Mouse (Mus musculus): Measurements from ENCODE around the gene Mrpl52. TPM values are rescaled to one million over a fixed set of nuclear protein-coding genes. Genes with fewer than 3 reads are reported as not detected.
A peak's percentile ranks its signal among the peaks of the same experiment; 100 is the strongest.

Mrpl52 gene
- polyA plus RNA-seq, 1 experiment from 2014 or later = 285 TPM

GRCm38 (mm10) chr14:54393794-54394193 is 32.9 kb upstream of the Mrpl52 start:
- H3K4me1 ChIP-seq (replicated peaks) = no peaks in the 10 kb centered on the region
- ATAC-seq (replicated peaks; ENCODE audit: insufficient number of reproducible peaks, insufficient read depth, low FRiP score, low read depth) = no peak
- no peak overlapping the region for H3K27ac ChIP-seq
- 76% methylated on average over 3 of the region's 3 CpGs for WGBS
- no peaks in the 10 kb centered on the region for H3K27me3 ChIP-seq
- H3K4me2 ChIP-seq = no peak overlapping the region
- H3K4me3 ChIP-seq = no peak overlapping the region
- H3K9ac ChIP-seq = no peak overlapping the region
- no peaks in the 10 kb centered on the region for H3K36me3 ChIP-seq
- H3K9me3 ChIP-seq (replicated peaks) = no peaks in the 10 kb centered on the region

GRCm38 (mm10) chr14:54394309-54394708 is 32.4 kb upstream of the Mrpl52 start:
- no peaks in the 10 kb centered on the region for H3K4me1 ChIP-seq (replicated peaks)
- H3K27ac ChIP-seq = no peak overlapping the region
- no peak overlapping the region for H3K4me3 ChIP-seq
- H3K36me3 ChIP-seq = no peaks in the 10 kb centered on the region
- no peak overlapping the region for H3K4me2 ChIP-seq
- ATAC-seq (replicated peaks; ENCODE audit: insufficient number of reproducible peaks, insufficient read depth, low FRiP score, low read depth) = no peak
- no peak overlapping the region for H3K9ac ChIP-seq
- H3K27me3 ChIP-seq = no peaks in the 10 kb centered on the region
- H3K9me3 ChIP-seq (replicated peaks) = no peaks in the 10 kb centered on the region

- Histone ChIP-seq H3K9me3 (replicated peaks) (no peaks in the 10 kb centered on the region), H3K36me3 (no peaks in the 10 kb centered on the region), H3K9ac (no peak overlapping the region), H3K4me2 (no peak overlapping the region), H3K27me3 (no peaks in the 10 kb centered on the region), H3K27ac (no peak overlapping the region), H3K4me3 (no peak overlapping the region), H3K4me1 (replicated peaks) (no peaks in the 10 kb centered on the region)
- 43% methylated on average over 7 of the region's 7 CpGs for whole genome bisulfite sequencing
- ATAC-seq (replicated peaks; ENCODE audit: insufficient number of reproducible peaks, insufficient read depth, low FRiP score, low read depth) = no peak
Observed at GRCm38 (mm10) chr14:54396685-54397084, 30.0 kb upstream of the Mrpl52 start.

GRCm38 (mm10) chr14:54397872-54398527 is 28.7 kb upstream of the Mrpl52 start:
- no peaks in the 10 kb centered on the region for H3K9me3 ChIP-seq (replicated peaks)
- H3K27me3 ChIP-seq = no peaks in the 10 kb centered on the region
- H3K4me1 ChIP-seq (replicated peaks) = no peaks in the 10 kb centered on the region
- H3K27ac ChIP-seq = no peak overlapping the region
- no peaks in the 10 kb centered on the region for H3K36me3 ChIP-seq
- WGBS = 69% methylated on average over 7 of the region's 7 CpGs
- H3K9ac ChIP-seq = no peak overlapping the region
- H3K4me3 ChIP-seq = no peak overlapping the region
- no peak for ATAC-seq (replicated peaks; ENCODE audit: insufficient number of reproducible peaks, insufficient read depth, low FRiP score, low read depth)
- H3K4me2 ChIP-seq = no peak overlapping the region

GRCm38 (mm10) chr14:54398528-54398916 is 28.2 kb upstream of the Mrpl52 start:
- no peak for ATAC-seq (replicated peaks; ENCODE audit: insufficient number of reproducible peaks, insufficient read depth, low FRiP score, low read depth)
- WGBS = 62% methylated on average over 7 of the region's 7 CpGs

GRCm38 (mm10) chr14:54398921-54399382 is 27.8 kb upstream of the Mrpl52 start:
- ATAC-seq (replicated peaks; ENCODE audit: insufficient number of reproducible peaks, insufficient read depth, low FRiP score, low read depth) = no peak
- 56% methylated on average over 8 of the region's 8 CpGs for WGBS

More at GRCm38 (mm10) chr14:54398528-54398916, 28.2 kb upstream of the Mrpl52 start:
- Histone ChIP-seq H3K9ac (no peak overlapping the region), H3K4me3 (no peak overlapping the region), H3K4me1 (replicated peaks) (no peaks in the 10 kb centered on the region), H3K9me3 (replicated peaks) (no peaks in the 10 kb centered on the region), H3K4me2 (no peak overlapping the region), H3K27me3 (no peaks in the 10 kb centered on the region), H3K27ac (no peak overlapping the region), H3K36me3 (no peaks in the 10 kb centered on the region)

GRCm38 (mm10) chr14:54401723-54402122 is 25.0 kb upstream of the Mrpl52 start:
- Histone ChIP-seq H3K27ac (no peak overlapping the region), H3K36me3 (no peaks in the 10 kb centered on the region), H3K9ac (no peak overlapping the region), H3K9me3 (replicated peaks) (no peaks in the 10 kb centered on the region), H3K27me3 (no peaks in the 10 kb centered on the region), H3K4me3 (no peak overlapping the region), H3K4me2 (no peak overlapping the region), H3K4me1 (replicated peaks) (no peaks in the 10 kb centered on the region)
- 68% methylated on average over 3 of the region's 3 CpGs for WGBS
- no peak for ATAC-seq (replicated peaks; ENCODE audit: insufficient number of reproducible peaks, insufficient read depth, low FRiP score, low read depth)

More at GRCm38 (mm10) chr14:54398921-54399382, 27.8 kb upstream of the Mrpl52 start:
- Histone ChIP-seq H3K27me3 (no peaks in the 10 kb centered on the region), H3K9ac (no peak overlapping the region), H3K4me3 (no peak overlapping the region), H3K4me1 (replicated peaks) (no peaks in the 10 kb centered on the region), H3K27ac (no peak overlapping the region), H3K4me2 (no peak overlapping the region), H3K36me3 (no peaks in the 10 kb centered on the region), H3K9me3 (replicated peaks) (no peaks in the 10 kb centered on the region)

- Histone ChIP-seq H3K36me3 (no peaks in the 10 kb centered on the region), H3K4me2 (peak overlapping the region; percentile 47), H3K9me3 (replicated peaks) (no peaks in the 10 kb centered on the region), H3K4me1 (replicated peaks) (peaks cover 25% of the 10 kb centered on the region), H3K9ac (no peak overlapping the region), H3K27me3 (no peaks in the 10 kb centered on the region), H3K4me3 (0 out of 2 replicates have a peak overlapping the region, but pooled peaks have one; percentile 0), H3K27ac (peak overlapping the region; percentile 74; the same call in 1 of the 2 replicates)
- no peak for ATAC-seq (replicated peaks; ENCODE audit: insufficient number of reproducible peaks, insufficient read depth, low FRiP score, low read depth)
- WGBS = 82% methylated on average over 25 of the region's 25 CpGs
Observed at GRCm38 (mm10) chr14:54408336-54409056, 18.2 kb upstream of the Mrpl52 start.

GRCm38 (mm10) chr14:54409057-54409645 is 17.6 kb upstream of the Mrpl52 start:
- ATAC-seq (replicated peaks; ENCODE audit: insufficient number of reproducible peaks, insufficient read depth, low FRiP score, low read depth) = no peak
- WGBS = 76% methylated on average over 7 of the region's 7 CpGs
- Histone ChIP-seq H3K4me3 (0 out of 2 replicates have a peak overlapping the region, but pooled peaks have one; percentile 13), H3K9ac (no peak overlapping the region), H3K4me2 (peak overlapping the region; percentile 47), H3K27ac (peak overlapping the region; percentile 74), H3K9me3 (replicated peaks) (no peaks in the 10 kb centered on the region), H3K4me1 (replicated peaks) (peaks cover 31% of the 10 kb centered on the region), H3K27me3 (no peaks in the 10 kb centered on the region), H3K36me3 (no peaks in the 10 kb centered on the region)

- Histone ChIP-seq H3K36me3 (no peaks in the 10 kb centered on the region), H3K9ac (no peak overlapping the region; the same call in 1 of the 2 replicates), H3K4me3 (peak overlapping the region; percentile 13), H3K9me3 (replicated peaks) (no peaks in the 10 kb centered on the region), H3K27me3 (no peaks in the 10 kb centered on the region), H3K27ac (peak overlapping the region; percentile 74), H3K4me1 (replicated peaks) (peaks cover 39% of the 10 kb centered on the region), H3K4me2 (peak overlapping the region; percentile 47)
- 29% methylated on average over 17 of the region's 17 CpGs for WGBS
- peak; percentile 48; the same call in 1 of the 2 replicates for ATAC-seq (replicated peaks; ENCODE audit: insufficient number of reproducible peaks, insufficient read depth, low FRiP score, low read depth)
Observed at GRCm38 (mm10) chr14:54409980-54410810, 16.5 kb upstream of the Mrpl52 start.

Data from heart, embryonic 15.5 days (tissue).